Mouse (Mus musculus) neural tube, embryonic 14.5 days (tissue): ENCODE data around the gene Klc4. TPM values are rescaled to one million over a fixed set of nuclear protein-coding genes. Genes with fewer than 3 reads are reported as not detected.

Source experiments
- ATAC-seq: fragments of 200-750 bp; cut with Nextera tagmentation; 2 replicates; pipeline ENCODE4 v1.8.0; 2017; ENCODE audit warnings: low read depth, mild to moderate bottlenecking, moderate TSS enrichment, moderate library complexity
- H3K27ac ChIP-seq: fragments of 300-500 bp; sonication (generic); 2 replicates; pipeline ENCODE4 v1.5.1; 2014; ENCODE audit warnings: low read depth, mild to moderate bottlenecking, control low read depth, low read length, moderate library complexity, mixed read lengths
- H3K27me3 ChIP-seq: fragments of 300-500 bp; sonication (generic); 2 replicates; pipeline ENCODE4 v1.6.1; 2014; ENCODE audit warnings: low read length; ENCODE audit not compliant: control insufficient read depth, insufficient read depth
- H3K36me3 ChIP-seq: fragments of 300-500 bp; sonication (generic); 2 replicates; pipeline ENCODE4 v1.6.1; 2014; ENCODE audit warnings: low read length, mixed read lengths; ENCODE audit not compliant: control insufficient read depth, insufficient read depth
- H3K4me1 ChIP-seq: fragments of 300-500 bp; sonication (generic); 2 replicates; pipeline ENCODE4 v1.6.1; 2014; ENCODE audit warnings: low read length; ENCODE audit not compliant: control insufficient read depth, insufficient read depth
- H3K4me2 ChIP-seq: fragments of 300-500 bp; sonication (generic); 2 replicates; pipeline ENCODE4 v1.6.1; 2014; ENCODE audit warnings: mild to moderate bottlenecking, low read depth, low read length, control low read depth
- H3K4me3 ChIP-seq: fragments of 300-500 bp; sonication (generic); 2 replicates; pipeline ENCODE4 v1.5.1; 2014; ENCODE audit warnings: low read depth, low read length, control low read depth, mixed read lengths
- H3K9ac ChIP-seq: fragments of 300-500 bp; sonication (generic); replicated peaks from 2 replicates; pipeline ENCODE4 v1.6.1; 2014; ENCODE audit warnings: low read depth, mild to moderate bottlenecking, control low read depth, low read length, mixed read lengths
- H3K9me3 ChIP-seq: fragments of 300-500 bp; sonication (generic); 2 replicates; pipeline ENCODE4 v1.6.1; 2016; ENCODE audit warnings: low read length; ENCODE audit not compliant: control insufficient read depth
- WGBS: fragments of 180-500 bp; shearing (Covaris S2); extraction: QIAGEN DNeasy Blood & Tissue Kit; methylation state at CpG from one replicate; pipeline ENCODE4 v1.1.7; 2014; 5-methylcytosine and 5-hydroxymethylcytosine counted together
- polyA plus RNA-seq: library from polyadenylated mRNA; unstranded; fragments of >200 nt; fragmentation: Nextera tagmentation; extraction: Ambion mirVana; gene quantifications from 2 replicates; pipeline ENCODE4 v1.2.1, GENCODE M21; 2014

Gene Klc4
- polyA plus RNA-seq, 1 experiment from 2014 or later, result 27.7 TPM

- H3K27ac ChIP-seq, result peak overlapping the region; percentile 48
- no peaks in the 10 kb centered on the region for H3K27me3 ChIP-seq
- ATAC-seq, result no peak
- no peak overlapping the region for H3K4me3 ChIP-seq
- H3K9ac ChIP-seq, result peak overlapping the region; percentile 18; the same call in 1 of the 2 replicates
- 12% methylated on average over 6 of the region's 6 CpGs for WGBS
- peaks cover 41% of the 10 kb centered on the region for H3K4me1 ChIP-seq
- H3K36me3 ChIP-seq, result no peaks in the 10 kb centered on the region
- no peaks in the 10 kb centered on the region for H3K9me3 ChIP-seq
- H3K4me2 ChIP-seq, result peak overlapping the region; percentile 28; the same call in 1 of the 2 replicates
These were observed 27.4 kb downstream of the Klc4 start for GRCm38 (mm10) chr17:46618394-46618768.

- ATAC-seq, result no peak
- no peak overlapping the region for H3K4me2 ChIP-seq
These were observed 28.0 kb downstream of the Klc4 start for GRCm38 (mm10) chr17:46617799-46618198.

GRCm38 (mm10) chr17:46613229-46613628 is 32.6 kb downstream of the Klc4 start:
- Histone ChIP-seq H3K36me3 (no peaks in the 10 kb centered on the region), H3K9me3 (no peaks in the 10 kb centered on the region), H3K27me3 (no peaks in the 10 kb centered on the region), H3K9ac (no peak overlapping the region), H3K4me1 (peaks cover 13% of the 10 kb centered on the region; the same call in 1 of the 2 replicates), H3K4me3 (no peak overlapping the region), H3K27ac (no peak overlapping the region), H3K4me2 (no peak overlapping the region)
- ATAC-seq, result no peak
- WGBS, result 24% methylated on average over 3 of the region's 3 CpGs

More at GRCm38 (mm10) chr17:46617799-46618198, 28.0 kb downstream of the Klc4 start:
- peaks cover 45% of the 10 kb centered on the region for H3K4me1 ChIP-seq
- no peak overlapping the region for H3K4me3 ChIP-seq
- H3K27ac ChIP-seq, result no peak overlapping the region
- no peaks in the 10 kb centered on the region for H3K27me3 ChIP-seq
- no peak overlapping the region for H3K9ac ChIP-seq
- no peaks in the 10 kb centered on the region for H3K9me3 ChIP-seq
- WGBS, result 28% methylated on average over 12 of the region's 12 CpGs
- no peaks in the 10 kb centered on the region for H3K36me3 ChIP-seq

- Histone ChIP-seq H3K27me3 (no peaks in the 10 kb centered on the region), H3K4me3 (no peak overlapping the region), H3K36me3 (no peaks in the 10 kb centered on the region), H3K4me2 (no peak overlapping the region), H3K9ac (no peak overlapping the region), H3K4me1 (peaks cover 12% of the 10 kb centered on the region; the same call in 1 of the 2 replicates), H3K9me3 (no peaks in the 10 kb centered on the region), H3K27ac (no peak overlapping the region)
- no peak for ATAC-seq
- 17% methylated on average over 4 of the region's 4 CpGs for WGBS
These were observed 33.0 kb downstream of the Klc4 start for GRCm38 (mm10) chr17:46612820-46613219.

GRCm38 (mm10) chr17:46612189-46612588 is 33.6 kb downstream of the Klc4 start:
- Histone ChIP-seq H3K36me3 (no peaks in the 10 kb centered on the region), H3K9me3 (no peaks in the 10 kb centered on the region), H3K4me1 (peaks cover 6% of the 10 kb centered on the region; the same call in 1 of the 2 replicates), H3K27ac (no peak overlapping the region), H3K27me3 (no peaks in the 10 kb centered on the region), H3K4me3 (no peak overlapping the region), H3K4me2 (no peak overlapping the region), H3K9ac (no peak overlapping the region)
- ATAC-seq, result no peak
- 35% methylated on average over 2 of the region's 2 CpGs for WGBS

GRCm38 (mm10) chr17:46611316-46611715 is 34.5 kb downstream of the Klc4 start:
- Histone ChIP-seq H3K27ac (no peak overlapping the region), H3K36me3 (no peaks in the 10 kb centered on the region), H3K9ac (no peak overlapping the region), H3K9me3 (no peaks in the 10 kb centered on the region), H3K4me1 (peaks cover 6% of the 10 kb centered on the region; the same call in 1 of the 2 replicates), H3K27me3 (no peaks in the 10 kb centered on the region), H3K4me3 (no peak overlapping the region), H3K4me2 (no peak overlapping the region)
- ATAC-seq, result no peak
- WGBS, result 93% methylated on average over 6 of the region's 6 CpGs

- Histone ChIP-seq H3K4me3 (no peak overlapping the region; the same call in 1 of the 2 replicates), H3K4me1 (peaks cover 10% of the 10 kb centered on the region; the same call in 1 of the 2 replicates), H3K36me3 (no peaks in the 10 kb centered on the region), H3K9me3 (no peaks in the 10 kb centered on the region), H3K4me2 (no peak overlapping the region), H3K27me3 (no peaks in the 10 kb centered on the region), H3K27ac (no peak overlapping the region), H3K9ac (no peak overlapping the region)
- WGBS, result 48% methylated on average over 15 of the region's 15 CpGs
- ATAC-seq, result no peak
These were observed 35.9 kb downstream of the Klc4 start for GRCm38 (mm10) chr17:46609721-46610514.

- Histone ChIP-seq H3K27ac (no peak overlapping the region), H3K27me3 (no peaks in the 10 kb centered on the region), H3K4me1 (peaks cover 5% of the 10 kb centered on the region; the same call in 1 of the 2 replicates), H3K9ac (no peak overlapping the region), H3K4me2 (no peak overlapping the region), H3K36me3 (no peaks in the 10 kb centered on the region), H3K4me3 (no peak overlapping the region), H3K9me3 (no peaks in the 10 kb centered on the region)
- ATAC-seq, result no peak
- WGBS, result 80% methylated on average over 12 of the region's 12 CpGs
These were observed 39.8 kb downstream of the Klc4 start for GRCm38 (mm10) chr17:46605987-46606386.

- Histone ChIP-seq H3K4me2 (no peak overlapping the region), H3K27me3 (no peaks in the 10 kb centered on the region), H3K9ac (no peak overlapping the region; the same call in 1 of the 2 replicates), H3K27ac (peak overlapping the region; percentile 34; the same call in 1 of the 2 replicates), H3K4me3 (no peak overlapping the region), H3K9me3 (no peaks in the 10 kb centered on the region), H3K4me1 (peaks cover 5% of the 10 kb centered on the region; the same call in 1 of the 2 replicates), H3K36me3 (no peaks in the 10 kb centered on the region)
- ATAC-seq, result no peak
- 43% methylated on average over 5 of the region's 5 CpGs for WGBS
These were observed 40.7 kb downstream of the Klc4 start for GRCm38 (mm10) chr17:46605126-46605525.
